ENCODE assay signal across 24 mouse cellular contexts in the genomic region with DNA sequence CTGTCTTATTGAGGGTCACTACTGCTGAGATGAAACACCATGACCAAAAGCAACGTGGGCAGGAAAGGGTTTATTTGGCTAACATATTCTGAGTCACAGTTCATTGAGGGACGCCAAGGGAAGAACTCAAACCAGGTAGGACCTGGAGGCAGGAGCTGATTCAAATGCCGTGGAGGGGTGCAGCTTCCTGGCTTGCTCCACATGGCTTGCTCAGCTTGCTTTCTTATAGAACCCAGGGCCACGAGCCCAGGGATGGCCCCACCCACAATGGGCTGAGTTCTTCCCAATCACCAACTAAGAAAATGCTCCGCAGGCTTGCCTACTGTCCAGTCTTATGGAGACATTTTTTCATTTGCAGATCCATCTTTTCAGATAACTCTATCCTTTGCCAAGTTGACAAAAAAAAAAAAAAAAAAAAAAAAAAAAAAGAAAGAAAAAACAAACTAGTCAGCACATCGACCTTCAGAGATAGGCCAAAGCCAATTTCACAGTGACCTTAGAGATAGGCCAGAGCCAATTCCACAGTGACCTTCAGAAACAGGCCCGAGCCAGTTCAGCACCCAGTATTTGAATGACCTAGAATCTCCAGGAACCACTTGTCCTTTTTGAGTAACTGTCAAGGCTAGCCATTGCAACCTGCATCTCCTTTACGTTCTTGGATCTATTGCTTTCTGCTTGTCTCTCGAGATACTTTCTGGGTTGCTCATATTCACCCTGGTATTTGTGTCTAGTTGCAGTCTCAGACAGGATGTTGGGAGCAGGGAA. TPM values are rescaled to one million over a fixed set of nuclear protein-coding genes. Genes with fewer than 3 reads are reported as not detected.
DNase-seq lines count a peak whose midpoint lies in the region.
"Had no signal": no experiment of that assay in that cellular context is flagged by ENCODE, and none has a peak within 500 bp of the region (broad histone marks: within the 10 kb centered on the region; RNA-seq: fewer than 3 reads in every experiment).

No protein-coding gene starts in this region.

- 87% methylated on average over 9 of the region's 9 CpGs for WGBS in midbrain, embryonic 10.5 days

- H3K27me3 ChIP-seq in midbrain, embryonic 10.5 days (ENCODE audit: low read depth, poor library complexity, severe bottlenecking) = no peaks in the 10 kb centered on the region
- H3K27me3 ChIP-seq: forebrain, embryonic 13.5 days; heart, embryonic 12.5 days; liver, embryonic 15.5 days; lung, embryonic 15.5 days; Patski had no signal

- intact Hi-C loops in heart, postnatal 25 days (cut with DNase I) = loop anchor here (5.0 kb wide), 2 partner anchors 53 to 288 kb away; a partner anchor contains a TSS

- H3K4me1 ChIP-seq in midbrain, embryonic 10.5 days = no peaks in the 10 kb centered on the region
- H3K4me1 ChIP-seq: forebrain, embryonic 13.5 days; liver, embryonic 15.5 days; lung, embryonic 15.5 days had no signal

- H3K36me3 ChIP-seq in midbrain, embryonic 10.5 days = no peaks in the 10 kb centered on the region
- H3K36me3 ChIP-seq: heart, embryonic 12.5 days; liver, embryonic 15.5 days; lung, embryonic 15.5 days had no signal

- H3K9me3 ChIP-seq in midbrain, embryonic 10.5 days (replicated peaks) = no peaks in the 10 kb centered on the region
- H3K9me3 ChIP-seq: forebrain, embryonic 13.5 days; heart, embryonic 12.5 days; liver, embryonic 15.5 days; lung, embryonic 15.5 days had no signal

- peak; percentile 74 for DNase-seq in heart, adult 11 months
- no peak for DNase-seq in heart, postnatal 25 days (ENCODE audit: low spot score)
- DNase-seq in spleen, postnatal 4 days (ENCODE audit: low spot score in 2 of 2) = peak; percentile 6 to 50
- no peak for DNase-seq in spleen, postnatal 14 days (ENCODE audit: low spot score in 2 of 2)
- peak; percentile 44 for DNase-seq in adrenal gland, postnatal 25 days
- DNase-seq in right cerebral cortex, postnatal 25 days = no peak
- no peak for DNase-seq in midbrain, embryonic 10.5 days (ENCODE audit: low spot score)
- DNase-seq: cerebellum, adult 9-10 months; cerebellum, postnatal 36 days; gastrocnemius, postnatal 36 days; heart, adult 2 months; kidney, adult 9 months; kidney, postnatal 10 days; layer of hippocampus, postnatal 36 days; left cerebral cortex, postnatal 4 days; retina, postnatal 1 day; right cerebral cortex, postnatal 14 days; thymus, postnatal 14 days had no signal

- no peak overlapping the region for H3K4me3 ChIP-seq in midbrain, embryonic 10.5 days
- H3K4me3 ChIP-seq: forebrain, embryonic 13.5 days; heart, adult 2 months; heart, embryonic 12.5 days; liver, embryonic 15.5 days; lung, embryonic 15.5 days had no signal

- no peak overlapping the region for H3K27ac ChIP-seq in midbrain, embryonic 10.5 days (replicated peaks)
- H3K27ac ChIP-seq: forebrain, embryonic 13.5 days; hindbrain, embryonic 14.5 days; liver, embryonic 15.5 days; lung, embryonic 15.5 days had no signal

RNA-seq across cellular contexts. Expression of a gene that starts 52.5 kb away (rescaled TPM):
- total RNA-seq in heart, postnatal 25 days (2021) = 100 to 1,000 TPM; 197 to 217 TPM
- total RNA-seq in adrenal gland, postnatal 25 days (2021) = 545 and 563 TPM in 2 replicates
- 508 and 536 TPM in 2 replicates for polyA plus RNA-seq in midbrain, embryonic 10.5 days (2016; fragmentation: Nextera tagmentation; extraction: Ambion mirVana)

Comparison
In these comparisons a context has a peak if more than half of its experiments do, and no peak if none do; other contexts are left out.
1. DNase-seq: peak in heart, adult 11 months (single experiment), spleen, postnatal 4 days (2 of 2) and adrenal gland, postnatal 25 days (single experiment); none in heart, postnatal 25 days (single experiment), spleen, postnatal 14 days (0 of 2), right cerebral cortex, postnatal 25 days (single experiment) and midbrain, embryonic 10.5 days (single experiment).